Mouse (Mus musculus) intestine, embryonic 15.5 days (tissue): ENCODE results near the gene Slf2. TPM values are rescaled to one million over a fixed set of nuclear protein-coding genes. Genes with fewer than 3 reads are reported as not detected.
A peak's percentile ranks its signal among the peaks of the same experiment; 100 is the strongest.

Source experiments
- ATAC-seq: fragments of 200-750 bp; cut with Nextera tagmentation; 2 replicates; pipeline ENCODE4 v1.8.0; 2017; ENCODE audit warnings: moderate TSS enrichment, moderate library complexity
- H3K27ac ChIP-seq: fragments of 300-500 bp; sonication (generic); 2 replicates; pipeline ENCODE4 v1.5.1; 2015; ENCODE audit warnings: mild to moderate bottlenecking, inconsistent platforms
- H3K27me3 ChIP-seq: fragments of 300-500 bp; sonication (generic); replicated peaks from 2 replicates; pipeline ENCODE4 v1.6.1; 2015; ENCODE audit warnings: inconsistent platforms
- H3K36me3 ChIP-seq: fragments of 300-500 bp; sonication (generic); 2 replicates; pipeline ENCODE4 v1.6.1; 2015; ENCODE audit warnings: inconsistent platforms
- H3K4me1 ChIP-seq: fragments of 300-500 bp; sonication (generic); replicated peaks from 2 replicates; pipeline ENCODE4 v1.6.1; 2015; ENCODE audit warnings: inconsistent platforms
- H3K4me2 ChIP-seq: fragments of 300-500 bp; sonication (generic); replicated peaks from 2 replicates; pipeline ENCODE4 v1.6.1; 2015; ENCODE audit warnings: mild to moderate bottlenecking, inconsistent platforms
- H3K4me3 ChIP-seq: fragments of 300-500 bp; sonication (generic); replicated peaks from 2 replicates; pipeline ENCODE4 v1.5.1; 2015; ENCODE audit warnings: inconsistent platforms
- H3K9ac ChIP-seq: fragments of 300-500 bp; sonication (generic); 2 replicates; pipeline ENCODE4 v1.6.1; 2015; ENCODE audit warnings: inconsistent platforms
- H3K9me3 ChIP-seq: fragments of 300-500 bp; sonication (generic); 2 replicates; pipeline ENCODE4 v1.6.1; 2016; ENCODE audit warnings: inconsistent platforms
- WGBS: fragments of 180-500 bp; shearing (Covaris S2); methylation state at CpG from one replicate; pipeline ENCODE4 v1.1.7; 2015; 5-methylcytosine and 5-hydroxymethylcytosine counted together
- polyA plus RNA-seq: library from polyadenylated mRNA; unstranded; fragments of >200 nt; fragmentation: Nextera tagmentation; extraction: Ambion mirVana; gene quantifications from 2 replicates; pipeline ENCODE4 v1.2.1, GENCODE M21; 2015

Gene Slf2
- polyA plus RNA-seq, 1 experiment from 2014 or later, result 33.9 TPM

GRCm38 (mm10) chr19:44899104-44899793 lies 31.7 kb upstream of the Slf2 start:
- Histone ChIP-seq H3K27me3 (peaks cover 4% of the 10 kb centered on the region; the same call in 1 of the 2 replicates), H3K9me3 (no peaks in the 10 kb centered on the region), H3K4me1 (peaks cover 40% of the 10 kb centered on the region), H3K4me2 (no peak overlapping the region), H3K36me3 (no peaks in the 10 kb centered on the region), H3K27ac (peak overlapping the region; percentile 76; the same call in 1 of the 2 replicates), H3K4me3 (no peak overlapping the region), H3K9ac (no peak overlapping the region)
- 28% methylated on average over 9 of the region's 9 CpGs for WGBS
- ATAC-seq, result peak; percentile 52

- H3K4me1 ChIP-seq, result peaks cover 44% of the 10 kb centered on the region
- H3K9me3 ChIP-seq, result no peaks in the 10 kb centered on the region
- no peaks in the 10 kb centered on the region for H3K36me3 ChIP-seq
- 0 out of 2 replicates have a peak, but pooled peaks have one; percentile 6 for ATAC-seq
- peaks cover 4% of the 10 kb centered on the region; the same call in 1 of the 2 replicates for H3K27me3 ChIP-seq
- H3K4me2 ChIP-seq, result no peak overlapping the region; the same call in 1 of the 2 replicates
- H3K27ac ChIP-seq, result peak overlapping the region; percentile 76
- WGBS, result 27% methylated on average over 22 of the region's 22 CpGs
- no peak overlapping the region for H3K4me3 ChIP-seq
- H3K9ac ChIP-seq, result no peak overlapping the region
Observed at GRCm38 (mm10) chr19:44899947-44900773, 30.8 kb upstream of the Slf2 start.

GRCm38 (mm10) chr19:44901047-44901446 lies 29.9 kb upstream of the Slf2 start:
- no peak overlapping the region for H3K4me3 ChIP-seq
- ATAC-seq, result no peak
- 54% methylated on average over 3 of the region's 3 CpGs for WGBS
- no peaks in the 10 kb centered on the region for H3K36me3 ChIP-seq
- H3K9ac ChIP-seq, result no peak overlapping the region
- peak overlapping the region; percentile 57; the same call in 1 of the 2 replicates for H3K27ac ChIP-seq
- H3K9me3 ChIP-seq, result no peaks in the 10 kb centered on the region
- H3K27me3 ChIP-seq, result no peaks in the 10 kb centered on the region
- no peak overlapping the region for H3K4me2 ChIP-seq
- H3K4me1 ChIP-seq, result peaks cover 52% of the 10 kb centered on the region

- 37% methylated on average over 4 of the region's 4 CpGs for WGBS
- no peaks in the 10 kb centered on the region for H3K27me3 ChIP-seq
- peak overlapping the region; percentile 29; the same call in 1 of the 2 replicates for H3K27ac ChIP-seq
- ATAC-seq, result peak; percentile 68
- no peaks in the 10 kb centered on the region for H3K9me3 ChIP-seq
- H3K4me3 ChIP-seq, result no peak overlapping the region
- H3K4me1 ChIP-seq, result peaks cover 57% of the 10 kb centered on the region
- no peaks in the 10 kb centered on the region for H3K36me3 ChIP-seq
- no peak overlapping the region for H3K9ac ChIP-seq
- no peak overlapping the region for H3K4me2 ChIP-seq
Observed at GRCm38 (mm10) chr19:44902324-44902723, 28.6 kb upstream of the Slf2 start.

- peak overlapping the region; percentile 72 for H3K27ac ChIP-seq
- no peak overlapping the region for H3K9ac ChIP-seq
- no peak for ATAC-seq
- 63% methylated on average over 6 of the region's 6 CpGs for WGBS
- no peaks in the 10 kb centered on the region for H3K9me3 ChIP-seq
- no peaks in the 10 kb centered on the region for H3K27me3 ChIP-seq
- H3K36me3 ChIP-seq, result no peaks in the 10 kb centered on the region
- no peak overlapping the region for H3K4me2 ChIP-seq
- H3K4me3 ChIP-seq, result no peak overlapping the region
- H3K4me1 ChIP-seq, result peaks cover 61% of the 10 kb centered on the region
Observed at GRCm38 (mm10) chr19:44903343-44904000, 27.5 kb upstream of the Slf2 start.

- Histone ChIP-seq H3K4me1 (peaks cover 59% of the 10 kb centered on the region), H3K27ac (peak overlapping the region; percentile 72), H3K9me3 (no peaks in the 10 kb centered on the region), H3K4me2 (no peak overlapping the region), H3K4me3 (no peak overlapping the region), H3K9ac (no peak overlapping the region), H3K36me3 (no peaks in the 10 kb centered on the region), H3K27me3 (no peaks in the 10 kb centered on the region)
- WGBS, result 41% methylated on average over 6 of the region's 6 CpGs
- ATAC-seq, result no peak
Observed at GRCm38 (mm10) chr19:44904141-44904720, 26.7 kb upstream of the Slf2 start.

- H3K9ac ChIP-seq, result no peak overlapping the region
- H3K27me3 ChIP-seq, result no peaks in the 10 kb centered on the region
- WGBS, result 59% methylated on average over 4 of the region's 4 CpGs
- H3K9me3 ChIP-seq, result no peaks in the 10 kb centered on the region
- H3K4me1 ChIP-seq, result peaks cover 48% of the 10 kb centered on the region
- ATAC-seq, result no peak
- no peak overlapping the region for H3K4me3 ChIP-seq
- H3K4me2 ChIP-seq, result no peak overlapping the region
- no peaks in the 10 kb centered on the region for H3K36me3 ChIP-seq
- 0 out of 2 replicates have a peak overlapping the region, but pooled peaks have one; percentile 72 for H3K27ac ChIP-seq
Observed at GRCm38 (mm10) chr19:44905316-44905715, 25.6 kb upstream of the Slf2 start.

GRCm38 (mm10) chr19:44907851-44908690 lies 22.9 kb upstream of the Slf2 start:
- Histone ChIP-seq H3K27ac (peak overlapping the region; percentile 78), H3K36me3 (no peaks in the 10 kb centered on the region), H3K4me3 (no peak overlapping the region), H3K4me1 (peaks cover 35% of the 10 kb centered on the region), H3K9ac (no peak overlapping the region), H3K4me2 (no peak overlapping the region), H3K27me3 (no peaks in the 10 kb centered on the region), H3K9me3 (no peaks in the 10 kb centered on the region)
- peak; percentile 86 for ATAC-seq
- 27% methylated on average over 15 of the region's 15 CpGs for WGBS

GRCm38 (mm10) chr19:44908836-44909460 lies 22.0 kb upstream of the Slf2 start:
- no peak for ATAC-seq
- Histone ChIP-seq H3K4me2 (no peak overlapping the region), H3K4me3 (no peak overlapping the region), H3K4me1 (peaks cover 32% of the 10 kb centered on the region), H3K27me3 (no peaks in the 10 kb centered on the region), H3K9me3 (no peaks in the 10 kb centered on the region), H3K36me3 (no peaks in the 10 kb centered on the region), H3K9ac (no peak overlapping the region), H3K27ac (peak overlapping the region; percentile 78)
- WGBS, result 61% methylated on average over 11 of the region's 11 CpGs

- Histone ChIP-seq H3K27ac (peak overlapping the region; percentile 82), H3K4me3 (no peak overlapping the region), H3K36me3 (no peaks in the 10 kb centered on the region), H3K27me3 (no peaks in the 10 kb centered on the region), H3K9me3 (no peaks in the 10 kb centered on the region), H3K9ac (no peak overlapping the region), H3K4me2 (peak overlapping the region; percentile 36), H3K4me1 (peaks cover 8% of the 10 kb centered on the region)
- WGBS, result 22% methylated on average over 10 of the region's 10 CpGs
- peak; percentile 87 for ATAC-seq
Observed at GRCm38 (mm10) chr19:44914481-44915249, 16.3 kb upstream of the Slf2 start.
